Mouse (Mus musculus): ENCODE measurements around the gene Ptch2.

The Ptch2 gene

GRCm38 (mm10) chr4:117127991-117128686 lies 32.3 kb downstream of the Ptch2 start:
- DNase-seq (ENCODE audit: extremely low read depth, low read depth) = no peak

- no peak for DNase-seq (ENCODE audit: extremely low read depth, low read depth)
These were observed 34.9 kb downstream of the Ptch2 start for GRCm38 (mm10) chr4:117130790-117131189.

GRCm38 (mm10) chr4:117131198-117131597 lies 35.3 kb downstream of the Ptch2 start:
- no peak for DNase-seq (ENCODE audit: extremely low read depth, low read depth)

GRCm38 (mm10) chr4:117131890-117132793 lies 36.3 kb downstream of the Ptch2 start:
- DNase-seq (ENCODE audit: extremely low read depth, low read depth) = no peak

- DNase-seq (ENCODE audit: extremely low read depth, low read depth) = no peak
These were observed 36.9 kb downstream of the Ptch2 start for GRCm38 (mm10) chr4:117132794-117133143.

GRCm38 (mm10) chr4:117133366-117133796 lies 37.5 kb downstream of the Ptch2 start:
- no peak for DNase-seq (ENCODE audit: extremely low read depth, low read depth)

GRCm38 (mm10) chr4:117133817-117134600 lies 38.1 kb downstream of the Ptch2 start, which contains the start of gene Plk3:
Plk3 (minus strand) TSS chr4:117133963.
- peak; percentile 88 for DNase-seq (ENCODE audit: extremely low read depth, low read depth)

GRCm38 (mm10) chr4:117134601-117134995 lies 38.7 kb downstream of the Ptch2 start:
- DNase-seq (ENCODE audit: extremely low read depth, low read depth) = no peak

- DNase-seq (ENCODE audit: extremely low read depth, low read depth) = no peak
These were observed 40.2 kb downstream of the Ptch2 start for GRCm38 (mm10) chr4:117136034-117136433.

GRCm38 (mm10) chr4:117138295-117139216 lies 42.7 kb downstream of the Ptch2 start:
- no peak for DNase-seq (ENCODE audit: extremely low read depth, low read depth)

GRCm38 (mm10) chr4:117139217-117139612 lies 43.3 kb downstream of the Ptch2 start:
- no peak for DNase-seq (ENCODE audit: extremely low read depth, low read depth)

- DNase-seq (ENCODE audit: extremely low read depth, low read depth) = no peak
These were observed 44.7 kb downstream of the Ptch2 start for GRCm38 (mm10) chr4:117140613-117141012.

GRCm38 (mm10) chr4:117143023-117143422 lies 47.1 kb downstream of the Ptch2 start:
- DNase-seq (ENCODE audit: extremely low read depth, low read depth) = no peak

GRCm38 (mm10) chr4:117145248-117145647 lies 49.4 kb downstream of the Ptch2 start:
- no peak for DNase-seq (ENCODE audit: extremely low read depth, low read depth)

- peak; percentile 72 for DNase-seq (ENCODE audit: extremely low read depth, low read depth)
These were observed 50.3 kb downstream of the Ptch2 start for GRCm38 (mm10) chr4:117146176-117146575.

GRCm38 (mm10) chr4:117148047-117148713 lies 52.3 kb downstream of the Ptch2 start:
- DNase-seq (ENCODE audit: extremely low read depth, low read depth) = no peak

- no peak for DNase-seq (ENCODE audit: extremely low read depth, low read depth)
These were observed 52.9 kb downstream of the Ptch2 start for GRCm38 (mm10) chr4:117148815-117149214.

- DNase-seq (ENCODE audit: extremely low read depth, low read depth) = no peak
These were observed 53.7 kb downstream of the Ptch2 start for GRCm38 (mm10) chr4:117149291-117150211.

- no peak for DNase-seq (ENCODE audit: extremely low read depth, low read depth)
These were observed 54.4 kb downstream of the Ptch2 start for GRCm38 (mm10) chr4:117150212-117150733.
